Mouse (Mus musculus) megakaryocyte, embryonic 14.5 days (primary cell): ENCODE measurements around the gene Sco1.

Experiments used
- FLI1 ChIP-seq: IDR thresholded peaks from 2 replicates; pipeline ENCODE4 v1.6.1; 2012; ENCODE audit warnings: low read length, inconsistent platforms, mixed read lengths
- GATA1 ChIP-seq: IDR thresholded peaks from 3 replicates; pipeline ENCODE4 v1.6.1; 2012; ENCODE audit warnings: mixed read lengths, low read length, inconsistent platforms, borderline replicate concordance

GRCm38 (mm10) chr11:67077435-67077834 lies 25.0 kb downstream of the Sco1 start:
- TF ChIP-seq GATA1 (no peak), FLI1 (no peak)
